Mouse (Mus musculus) spleen, adult 2 months (tissue): ENCODE measurements around the gene Sertad2.

Experiments used
- CTCF ChIP-seq: fragments of 200-500 bp; IDR thresholded peaks from 2 replicates; pipeline ENCODE4 v1.5.1; 2011; ENCODE audit warnings: mild to moderate bottlenecking, inconsistent platforms; ENCODE audit not compliant: insufficient read depth, insufficient read length, insufficient replicate concordance; ENCODE audit errors: extremely low read depth
- POLR2A ChIP-seq: fragments of 200-500 bp; IDR thresholded peaks from 2 replicates; pipeline ENCODE4 v1.6.1; 2011; ENCODE audit warnings: low read depth, low read length, inconsistent platforms

- TF ChIP-seq CTCF (no peak), POLR2A (no peak)
Measured at GRCm38 (mm10) chr11:20635646-20636045, 92.6 kb downstream of the Sertad2 start.
